Mouse (Mus musculus) T-helper 17 cell (primary cell): ENCODE data around the gene Fam49a.
"Not testable (repeated sequence)": the region's sequence is repeated elsewhere in the genome, so short reads cannot be mapped to it uniquely, and the experiment has no call there.

Experiments used
- in situ Hi-C, 2 experiments: fragments of 300-600 bp; cut with MboI, MseI; formaldehyde crosslinking; loops; 1 replicate in 1 of 2; 2 replicates in 1 of 2; pipeline ENCODE4 v1.15.1; 2025; ENCODE audit warnings: high pct_unique_total_duplicates in 2 of 2

Gene Fam49a

DNA sequence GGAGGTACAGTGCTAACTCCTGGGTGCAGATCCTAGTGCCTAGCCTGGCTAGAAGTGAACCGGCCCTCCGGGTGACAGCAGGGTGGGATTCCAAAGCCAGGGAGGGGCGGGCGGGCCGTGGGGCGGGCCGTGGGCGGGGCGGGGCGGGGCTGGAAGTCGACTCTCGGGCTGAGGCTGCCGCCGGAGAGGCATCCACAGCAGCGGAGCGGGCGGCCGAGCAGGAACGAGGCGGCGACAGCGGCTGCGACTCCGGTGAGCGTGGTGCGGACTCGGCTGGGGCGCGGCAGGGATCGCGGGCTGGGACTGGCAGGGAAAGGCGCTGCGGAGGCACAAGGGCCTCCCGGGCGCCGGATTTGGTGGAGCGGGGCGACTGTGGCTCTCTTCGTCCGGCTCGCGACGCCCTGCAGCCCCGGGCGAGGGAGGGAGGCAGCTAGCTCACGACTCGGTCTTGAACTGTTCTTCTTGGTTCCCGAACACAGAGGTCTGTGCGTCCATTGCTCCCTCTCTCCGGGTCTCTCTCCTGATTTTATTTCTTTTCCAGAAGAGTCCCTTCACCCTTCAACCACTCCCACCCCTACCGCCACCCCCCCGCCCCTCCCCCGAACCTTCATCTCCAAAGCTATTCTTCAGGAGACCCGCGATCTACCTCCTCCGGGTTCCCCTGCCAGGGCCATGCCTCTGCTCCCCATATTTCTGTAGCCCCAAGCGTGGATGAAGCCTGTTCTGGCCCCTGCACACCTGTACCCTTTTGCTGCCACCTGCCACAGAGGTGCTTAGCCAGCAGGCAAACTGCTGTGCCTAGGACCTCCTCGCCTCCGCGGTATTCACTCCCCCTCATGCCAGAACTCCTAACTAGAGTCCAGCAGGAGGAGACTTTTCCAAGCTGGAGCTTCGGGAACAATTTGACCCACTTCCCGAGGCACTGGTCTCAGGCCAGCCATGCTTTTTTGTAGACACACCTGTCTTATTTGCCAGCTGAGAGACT, at the start of gene Fam49a:
TSS of gene Fam49a (plus strand) at position 153 of the 985 bp plus-strand sequence.
- in situ Hi-C loops = loop anchor here in 1 of 2 experiments (5.0 to 10.0 kb wide), 2 partner anchors 90 to 683 kb away; partner anchors contain the start of gene Mycn

- in situ Hi-C loops = no loop called here
Measured at GRCm38 (mm10) chr12:12213536-12213935, 48.4 kb upstream of the Fam49a start.

GRCm38 (mm10) chr12:12218947-12219346, 43.0 kb upstream of the Fam49a start:
- in situ Hi-C loops = no loop called here

DNA sequence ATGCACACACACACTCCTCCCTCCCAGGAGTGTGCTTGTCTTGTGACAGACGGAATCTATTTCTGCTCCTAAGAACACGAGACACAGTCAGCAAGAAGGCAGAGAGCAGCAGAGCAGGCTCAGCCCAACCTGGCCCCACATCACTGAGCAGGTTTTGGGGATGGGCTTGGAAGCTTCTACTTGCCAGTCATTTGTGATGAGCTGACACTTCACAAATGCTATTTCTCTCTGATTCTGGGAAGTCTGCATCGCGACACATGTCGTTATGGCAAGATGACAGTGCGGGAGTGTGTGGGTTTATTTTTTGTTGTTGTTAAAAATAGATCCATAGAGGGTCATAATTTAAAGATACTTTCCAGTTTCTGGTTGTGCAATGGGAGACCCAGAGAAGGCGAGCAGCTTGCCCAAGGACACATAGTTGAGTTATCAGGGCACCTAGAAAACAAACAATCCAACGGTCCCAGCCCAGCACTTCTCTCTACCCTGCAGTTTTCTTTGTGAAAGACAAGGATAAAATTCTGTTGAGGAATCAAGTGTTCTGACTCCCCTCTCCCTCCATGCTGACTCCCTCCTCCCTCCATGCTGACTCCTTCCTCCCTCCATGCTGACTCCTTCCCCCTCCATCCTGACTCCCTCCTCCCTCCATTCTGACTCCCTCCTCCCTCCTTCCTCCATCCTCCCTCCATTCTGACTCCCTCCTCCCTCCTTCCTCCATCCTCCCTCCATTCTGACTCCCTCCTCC, 41.0 kb upstream of the Fam49a start:
- in situ Hi-C loops = loop anchor here in 1 of 2 experiments (5.0 kb wide), 2 partner anchors 49 to 1629 kb away; no protein-coding TSS in a partner anchor

DNA sequence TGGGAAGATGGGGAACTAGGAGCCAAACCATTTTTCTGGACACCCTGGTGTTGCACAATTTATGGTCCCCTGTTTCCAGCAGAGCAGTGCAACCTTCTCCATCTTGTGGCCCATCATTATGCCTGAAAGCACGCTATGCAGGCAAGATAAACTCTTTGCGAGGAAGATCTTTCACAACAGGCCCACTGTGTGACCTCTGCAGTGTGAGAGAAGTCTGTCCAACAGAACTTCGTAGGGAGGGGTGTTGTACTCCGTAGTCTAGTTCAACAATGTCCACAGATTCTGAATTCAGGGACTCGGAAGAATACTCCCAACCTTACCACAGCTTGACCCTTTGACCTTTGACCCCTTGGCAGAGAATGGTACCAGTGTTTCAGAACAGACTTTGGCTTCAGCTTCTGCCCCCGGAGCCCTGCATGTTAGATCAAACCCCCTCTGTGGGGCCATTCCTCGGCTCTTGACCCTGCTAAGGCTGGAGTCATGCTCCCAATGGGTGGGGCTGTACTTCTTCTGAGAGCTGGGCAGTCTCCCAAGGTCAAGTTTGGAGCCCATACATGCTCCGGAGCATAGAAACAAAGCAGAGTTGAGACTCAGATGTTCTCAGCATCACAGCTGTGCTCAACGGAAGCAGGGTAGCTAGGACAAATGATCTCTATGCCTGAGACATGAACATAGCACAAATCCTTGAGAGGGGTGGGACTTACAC, 39.2 kb upstream of the Fam49a start:
- in situ Hi-C loops = loop anchor here in 1 of 2 experiments (5.0 kb wide), 2 partner anchors 50 to 1630 kb away; no protein-coding TSS in a partner anchor

- in situ Hi-C loops = loop anchor here in 1 of 2 experiments (5.0 kb wide), 2 partner anchors 51 to 1631 kb away; no protein-coding TSS in a partner anchor
Measured at GRCm38 (mm10) chr12:12223336-12223735, 38.6 kb upstream of the Fam49a start.

- in situ Hi-C loops = no loop called here
Measured at GRCm38 (mm10) chr12:12225706-12226105, 36.2 kb upstream of the Fam49a start.

GRCm38 (mm10) chr12:12227594-12227993, 34.3 kb upstream of the Fam49a start:
- in situ Hi-C loops = no loop called here

- in situ Hi-C loops = no loop called here
Measured at GRCm38 (mm10) chr12:12230031-12230557, 31.8 kb upstream of the Fam49a start.

GRCm38 (mm10) chr12:12232097-12232496, 29.8 kb upstream of the Fam49a start:
- in situ Hi-C loops = no loop called here

GRCm38 (mm10) chr12:12236978-12237377, 25.0 kb upstream of the Fam49a start:
- in situ Hi-C loops = no loop called here

GRCm38 (mm10) chr12:12239502-12239901, 22.4 kb upstream of the Fam49a start:
- in situ Hi-C loops = no loop called here

DNA sequence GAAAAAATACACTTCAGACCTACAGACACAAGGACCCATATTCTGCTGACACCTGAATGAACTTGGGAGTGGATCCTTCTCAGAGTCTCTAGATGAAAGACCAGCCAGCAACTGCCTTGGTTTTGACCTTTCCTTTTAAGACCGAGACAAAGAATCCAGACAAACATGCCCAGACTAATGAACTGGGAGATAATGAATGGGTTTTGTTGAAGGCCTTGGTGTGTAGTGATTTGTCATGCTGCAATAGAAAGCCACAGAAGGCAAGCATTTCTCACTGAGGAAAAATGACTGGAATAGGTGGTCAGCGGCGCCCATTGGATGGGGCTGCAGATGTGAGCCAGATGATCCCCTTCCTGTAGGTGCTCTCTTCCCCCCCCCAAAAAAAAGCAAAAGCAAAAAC, 18.8 kb upstream of the Fam49a start:
- in situ Hi-C loops = no loop called here

DNA sequence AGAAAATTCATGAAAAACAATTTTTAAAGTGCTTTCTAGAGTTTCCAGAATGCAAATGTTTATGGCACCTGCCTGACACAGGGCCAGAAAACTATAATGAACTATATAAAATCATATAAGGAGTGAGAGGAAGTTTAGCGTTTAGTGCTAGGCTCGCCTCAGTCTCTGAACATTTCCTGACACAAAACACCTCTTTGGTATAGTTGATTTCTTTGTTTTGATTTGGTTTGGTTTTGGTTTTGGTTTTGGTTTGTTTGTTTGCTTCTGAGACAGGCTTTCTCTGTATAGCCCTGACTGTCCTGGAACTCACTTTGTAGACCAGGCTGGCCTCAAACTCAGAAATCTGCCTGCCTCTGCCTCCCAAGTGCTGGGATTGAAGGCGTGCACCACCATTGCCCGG, 14.9 kb upstream of the Fam49a start:
- in situ Hi-C loops = not testable (repeated sequence)

DNA sequence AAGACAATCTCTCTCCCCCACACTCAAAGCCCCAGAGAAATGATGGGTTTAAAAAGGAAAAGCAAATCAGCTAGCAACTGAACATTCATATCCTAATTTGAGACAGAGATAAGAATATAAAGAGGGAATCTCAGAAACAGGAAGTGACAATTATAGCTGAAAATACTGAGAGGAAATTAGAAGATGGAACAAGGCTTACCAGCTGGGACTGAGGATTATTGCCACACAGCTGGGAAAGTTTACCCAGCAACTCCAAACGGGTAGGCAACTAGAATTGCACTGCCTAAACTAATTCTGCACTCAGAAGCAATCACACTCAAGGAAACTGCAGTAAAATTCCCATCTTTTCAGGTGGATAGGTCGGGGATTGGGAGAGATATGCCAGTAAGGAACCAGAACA, 12.4 kb upstream of the Fam49a start:
- in situ Hi-C loops = no loop called here

DNA sequence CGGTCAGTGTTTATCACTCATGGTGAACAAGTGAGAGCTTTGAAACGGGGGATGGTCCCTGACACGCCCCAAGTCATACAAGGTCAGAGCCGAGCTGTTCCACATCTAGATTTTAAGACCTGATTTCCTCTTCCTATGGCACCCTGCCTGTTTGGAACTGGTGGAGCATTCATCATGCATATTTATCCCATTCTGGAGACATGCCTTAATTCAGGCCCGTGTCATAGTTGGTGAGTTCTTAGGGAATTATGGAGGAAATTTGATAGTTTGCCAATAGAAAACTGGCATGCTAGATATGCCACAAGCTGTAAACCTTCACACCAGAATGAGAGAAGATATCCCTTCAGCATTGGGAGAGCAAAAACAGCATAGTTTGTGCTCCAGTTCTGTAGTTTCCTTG, 8.4 kb upstream of the Fam49a start:
- in situ Hi-C loops = no loop called here

- in situ Hi-C loops = no loop called here
Measured at GRCm38 (mm10) chr12:12254139-12254538, 7.8 kb upstream of the Fam49a start.

DNA sequence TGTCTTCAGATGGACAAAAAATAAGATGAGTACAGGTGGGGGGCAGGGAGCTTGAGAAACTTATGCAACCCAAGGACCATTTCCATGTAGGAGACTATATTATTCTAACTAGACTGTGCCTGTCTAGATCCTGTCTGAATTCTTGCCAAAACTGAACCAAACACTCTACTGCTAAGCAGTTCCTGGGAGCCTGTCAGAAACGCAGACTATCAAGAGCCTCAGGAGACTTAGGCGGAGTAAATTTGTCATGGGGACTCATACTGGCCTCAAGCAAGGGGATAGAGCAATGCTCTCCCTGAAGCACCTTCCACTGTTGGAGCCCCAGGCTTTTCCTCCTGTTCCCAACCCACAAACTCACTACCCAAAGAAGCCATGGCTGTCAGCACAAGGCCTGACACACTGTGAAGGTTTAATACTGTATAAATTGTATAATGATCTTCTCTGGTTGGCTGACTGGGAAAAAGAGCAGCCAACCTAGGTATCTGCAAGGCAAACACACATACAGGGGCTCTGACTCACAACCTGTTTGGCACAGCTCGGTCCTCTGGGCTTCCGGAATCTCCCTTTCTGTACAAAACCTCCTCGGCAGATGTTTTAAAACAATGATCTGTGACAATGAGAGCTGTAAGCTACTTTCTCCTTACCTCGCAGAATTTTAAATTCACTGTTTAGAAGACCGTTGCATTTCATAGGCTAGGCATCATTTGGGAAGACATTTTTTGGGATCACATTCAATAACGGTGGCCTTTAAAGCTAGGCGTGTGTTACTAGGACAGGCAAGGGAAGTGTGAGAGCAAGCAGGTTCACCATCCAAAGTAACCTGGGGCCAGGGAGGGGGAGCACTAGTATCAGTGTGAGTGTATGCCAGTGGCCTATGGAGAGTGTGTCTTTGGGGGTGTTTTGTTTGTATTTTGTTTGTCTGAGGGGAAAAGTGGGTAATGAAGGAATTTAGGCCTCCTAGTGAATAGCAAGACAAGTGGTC, 669 bp upstream of the Fam49a start:
- in situ Hi-C loops = loop anchor here in 1 of 2 experiments (5.0 to 10.0 kb wide), 2 partner anchors 89 to 684 kb away; partner anchors contain the start of gene Mycn

- in situ Hi-C loops = loop anchor here in 1 of 2 experiments (5.0 to 10.0 kb wide), 2 partner anchors 91 to 681 kb away; partner anchors contain the start of gene Mycn
Measured at GRCm38 (mm10) chr12:12263371-12263791, 1.4 kb downstream of the Fam49a start.

- in situ Hi-C loops = loop anchor here in 1 of 2 experiments (5.0 to 10.0 kb wide), 2 partner anchors 92 to 681 kb away; partner anchors contain the start of gene Mycn
Measured at GRCm38 (mm10) chr12:12264151-12264550, 2.2 kb downstream of the Fam49a start.
